Mouse (Mus musculus): ENCODE results near the gene M6pr.

The M6pr gene

DNA sequence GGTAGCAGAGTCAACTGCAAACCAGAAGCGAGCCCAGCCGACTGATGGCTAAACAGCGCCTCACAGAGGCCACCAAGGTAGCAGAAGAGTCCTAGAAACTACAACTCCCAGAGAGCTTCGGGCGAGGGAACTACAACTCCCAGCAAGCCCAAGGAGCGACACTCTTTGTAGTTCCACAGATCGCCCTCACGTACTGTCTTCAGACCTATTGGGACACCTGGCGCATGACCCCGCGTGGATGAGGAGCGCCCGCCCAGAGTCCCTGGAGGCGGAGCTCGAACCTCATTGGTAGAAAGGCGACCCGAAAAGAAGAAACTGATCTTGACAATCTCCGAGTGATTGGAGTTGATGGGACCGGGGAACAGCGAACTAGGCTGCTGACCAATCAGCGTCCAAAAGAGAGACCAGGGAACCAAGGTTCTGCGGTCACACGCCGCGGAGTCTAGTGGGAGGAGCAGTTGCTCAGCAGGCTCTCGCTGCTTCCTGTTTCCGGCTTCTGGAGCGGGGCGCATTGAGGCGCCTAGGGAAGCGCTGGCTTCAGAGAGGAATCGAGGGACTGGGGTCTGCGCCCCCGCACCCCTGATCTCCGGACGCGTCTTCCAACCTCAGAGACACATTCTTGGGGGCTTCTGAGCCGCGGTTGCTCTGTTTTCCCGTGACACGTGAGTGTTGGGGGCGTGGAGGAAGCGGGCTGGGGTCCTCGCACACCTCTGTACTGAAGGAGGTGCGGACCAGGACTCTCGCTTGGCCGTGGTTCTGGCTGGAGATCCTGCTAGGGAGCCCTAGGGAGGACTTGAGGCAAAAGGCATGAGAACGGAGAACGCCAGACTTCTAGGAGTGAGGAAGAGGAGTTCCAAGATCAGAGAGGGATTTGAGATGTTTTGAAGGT, at the start of gene M6pr:
TSS of gene M6pr (plus strand) at position 216 of the 889 bp plus-strand sequence.
- DNase-seq (ENCODE audit: low spot score): peak; percentile 90

DNA sequence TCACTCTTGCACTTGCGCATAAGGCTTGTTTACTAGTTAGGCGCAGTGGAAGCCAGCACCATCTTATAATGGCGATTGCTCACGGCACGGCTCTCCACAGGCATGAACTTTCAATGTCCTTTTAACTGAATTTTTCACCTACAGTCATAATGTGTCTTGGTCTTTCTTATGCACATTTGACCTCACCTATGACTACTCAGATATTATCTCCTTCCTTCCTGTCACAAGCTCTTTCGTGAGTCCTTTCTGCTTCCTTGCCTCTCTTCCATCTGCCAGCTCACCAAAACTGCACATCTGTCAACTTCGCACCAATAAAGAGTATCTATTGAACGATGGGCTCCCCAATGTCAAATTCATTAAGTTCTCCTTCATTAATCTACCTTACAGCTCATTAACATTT, 46.0 kb upstream of the M6pr start:
- DNase-seq (ENCODE audit: low spot score): no peak

DNA sequence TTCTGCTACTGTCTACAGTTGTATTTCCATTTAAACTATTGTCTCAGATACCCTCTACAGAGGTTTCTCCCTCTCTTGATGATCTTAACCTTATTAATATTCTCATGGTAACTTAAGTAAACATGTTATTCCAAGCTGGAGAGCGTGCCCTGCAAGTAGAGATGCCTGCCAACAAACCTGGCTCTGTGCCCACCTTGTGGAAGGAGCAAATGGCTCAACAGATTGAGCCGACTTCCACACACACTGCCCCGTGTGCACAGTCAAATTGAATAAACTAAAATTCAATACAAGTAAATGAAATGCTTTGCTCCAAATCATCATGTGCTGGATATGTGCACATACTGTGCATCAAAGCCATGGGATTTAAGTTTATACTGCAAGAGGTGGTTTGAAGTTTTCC, 40.0 kb upstream of the M6pr start:
- DNase-seq (ENCODE audit: low spot score): peak; percentile 52

- DNase-seq (ENCODE audit: low spot score): no peak
Observed at GRCm38 (mm10) chr6:122269170-122269569, 39.4 kb upstream of the M6pr start.

DNA sequence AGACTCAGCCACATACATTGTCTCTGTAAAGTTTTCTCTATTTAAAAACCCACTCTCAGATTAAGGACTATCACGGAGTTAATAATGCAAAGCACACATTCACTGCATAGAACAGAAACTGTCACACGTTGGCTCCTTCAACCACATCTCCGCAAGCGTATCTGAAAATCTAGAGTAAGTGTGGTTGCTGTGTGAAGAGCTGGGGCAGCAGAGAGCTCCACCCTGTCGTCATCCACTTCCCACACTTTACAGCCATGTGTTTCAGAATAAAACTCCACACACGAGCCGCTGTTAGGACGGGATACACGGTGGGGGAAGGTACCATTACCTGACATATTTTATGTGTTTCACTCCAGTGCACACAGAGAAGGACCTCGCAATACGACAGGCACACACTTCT, 38.4 kb upstream of the M6pr start:
- no peak for DNase-seq (ENCODE audit: low spot score)

GRCm38 (mm10) chr6:122274546-122274945, 34.0 kb upstream of the M6pr start:
- no peak for DNase-seq (ENCODE audit: low spot score)

- no peak for DNase-seq (ENCODE audit: low spot score)
Observed at GRCm38 (mm10) chr6:122276565-122276964, 32.0 kb upstream of the M6pr start.

DNA sequence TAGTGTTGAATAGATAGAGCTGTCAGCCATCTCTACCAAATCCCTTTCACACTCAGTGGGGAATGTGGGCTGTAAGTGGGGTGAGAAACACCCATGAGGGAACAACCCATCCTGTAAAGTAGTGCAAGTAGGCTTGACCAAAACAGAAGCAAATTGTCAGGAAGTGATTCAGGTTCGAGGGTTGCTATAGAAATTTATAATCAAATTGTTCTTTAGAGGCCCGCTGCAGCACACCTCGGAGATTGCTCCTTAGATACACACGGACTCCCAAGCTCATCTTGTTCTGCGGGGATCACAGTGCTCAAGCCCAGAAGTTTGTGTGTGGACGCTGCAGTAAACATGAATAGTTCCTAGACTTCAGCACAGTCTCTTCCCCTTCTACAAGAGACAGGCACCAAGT, 25.7 kb upstream of the M6pr start, which contains the start of gene Klrg1:
TSS of gene Klrg1 (minus strand) at position 101 of the 400 bp plus-strand sequence.
- no peak for DNase-seq (ENCODE audit: low spot score)

DNA sequence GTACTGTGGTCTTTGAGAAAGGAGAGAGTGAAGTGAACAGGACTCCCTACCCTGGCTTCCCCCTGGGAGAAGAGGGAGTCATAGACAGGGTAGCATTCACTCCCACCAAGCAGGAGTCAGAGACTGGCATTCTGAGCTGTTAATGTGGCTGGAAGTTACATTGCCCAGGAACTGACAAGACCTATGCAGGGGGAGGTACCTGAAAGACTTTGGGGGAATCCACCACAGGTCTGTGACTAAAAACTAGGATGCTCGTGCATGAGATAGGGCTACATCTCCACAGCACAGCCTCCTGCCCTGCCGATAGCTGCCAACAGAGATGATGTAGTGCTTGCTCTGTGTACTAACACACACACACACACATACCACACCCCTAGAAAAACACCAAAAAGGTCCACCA, 25.1 kb upstream of the M6pr start:
- no peak for DNase-seq (ENCODE audit: low spot score)

DNA sequence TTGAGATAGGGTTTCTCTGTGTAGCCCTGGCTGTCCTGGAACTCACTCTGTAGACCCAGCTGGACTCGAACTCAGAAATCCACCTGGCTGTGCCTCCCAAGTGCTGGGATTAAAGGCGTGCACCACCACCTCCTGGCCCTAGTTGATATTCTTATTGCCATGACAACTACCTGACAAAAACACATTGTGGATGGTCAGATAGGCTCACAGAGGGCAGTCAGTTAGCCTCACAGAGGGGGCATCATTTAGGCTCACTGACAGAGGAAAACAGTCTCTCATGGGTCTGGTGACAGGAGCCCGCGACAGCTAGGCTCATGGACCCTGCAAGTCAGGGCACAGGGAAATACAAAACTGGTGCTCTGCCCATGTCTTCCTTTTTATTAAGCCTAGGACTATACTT, 24.2 kb upstream of the M6pr start:
- DNase-seq (ENCODE audit: low spot score): no peak

DNA sequence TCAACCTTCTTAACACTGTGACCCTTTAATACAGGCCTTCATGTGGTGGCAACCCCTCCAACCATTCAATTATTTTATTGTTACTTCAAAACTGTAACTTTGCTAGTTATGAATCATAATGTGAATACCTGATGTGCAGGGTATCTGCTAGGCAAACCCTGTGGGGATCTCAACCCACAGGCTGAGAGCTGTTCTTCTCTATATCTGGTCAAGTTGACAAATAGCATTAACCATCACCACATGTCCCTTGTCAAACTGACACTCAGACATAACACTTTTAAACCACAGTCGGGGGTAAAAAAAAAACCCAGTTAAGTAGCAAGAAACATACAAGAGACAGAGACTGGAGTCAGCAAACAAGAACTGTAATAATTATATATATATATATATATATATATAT, 23.7 kb upstream of the M6pr start:
- no peak for DNase-seq (ENCODE audit: low spot score)

DNA sequence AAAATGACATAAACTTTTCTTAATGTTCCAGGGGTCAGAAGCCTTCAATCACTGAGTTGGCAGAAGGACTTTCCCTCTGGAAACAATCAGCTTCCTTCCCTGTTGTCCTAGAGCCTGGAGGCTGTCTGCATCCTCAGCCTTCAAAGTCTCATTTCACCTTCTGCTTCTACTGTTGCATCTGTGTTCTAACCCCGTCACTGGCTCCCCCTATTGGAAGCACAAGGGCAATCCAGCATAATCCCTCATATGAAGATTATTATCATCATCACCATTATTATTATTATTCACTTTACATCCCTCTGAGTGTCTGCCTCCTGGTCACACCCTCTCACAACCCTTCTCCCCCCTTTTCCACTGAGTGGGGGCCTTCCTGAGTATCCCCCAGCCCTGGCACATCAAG, 20.3 kb upstream of the M6pr start:
- no peak for DNase-seq (ENCODE audit: low spot score)

DNA sequence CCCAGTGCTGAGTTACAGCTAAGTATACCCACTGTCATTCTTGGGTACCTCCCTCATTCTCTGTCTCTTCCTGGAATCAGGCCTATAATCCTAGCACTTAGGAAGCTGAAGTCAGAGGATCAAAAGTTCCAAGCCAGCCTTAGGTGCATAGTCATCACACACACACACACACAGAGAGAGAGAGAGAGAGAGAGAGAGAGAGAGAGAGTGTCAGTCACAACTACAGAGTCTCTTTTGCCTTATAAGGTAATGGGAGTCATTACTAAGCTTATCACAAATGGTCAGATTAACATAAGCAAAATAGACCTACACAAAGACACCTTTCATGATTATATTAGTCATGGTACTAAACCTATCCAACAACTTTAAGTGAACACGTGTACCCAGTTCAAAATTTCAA, 19.2 kb upstream of the M6pr start:
- DNase-seq (ENCODE audit: low spot score): no peak

GRCm38 (mm10) chr6:122290253-122290652, 18.3 kb upstream of the M6pr start:
- DNase-seq (ENCODE audit: low spot score): no peak

- DNase-seq (ENCODE audit: low spot score): no peak
Observed at GRCm38 (mm10) chr6:122291264-122291663, 17.3 kb upstream of the M6pr start.

- no peak for DNase-seq (ENCODE audit: low spot score)
Observed at GRCm38 (mm10) chr6:122291735-122292134, 16.8 kb upstream of the M6pr start.

DNA sequence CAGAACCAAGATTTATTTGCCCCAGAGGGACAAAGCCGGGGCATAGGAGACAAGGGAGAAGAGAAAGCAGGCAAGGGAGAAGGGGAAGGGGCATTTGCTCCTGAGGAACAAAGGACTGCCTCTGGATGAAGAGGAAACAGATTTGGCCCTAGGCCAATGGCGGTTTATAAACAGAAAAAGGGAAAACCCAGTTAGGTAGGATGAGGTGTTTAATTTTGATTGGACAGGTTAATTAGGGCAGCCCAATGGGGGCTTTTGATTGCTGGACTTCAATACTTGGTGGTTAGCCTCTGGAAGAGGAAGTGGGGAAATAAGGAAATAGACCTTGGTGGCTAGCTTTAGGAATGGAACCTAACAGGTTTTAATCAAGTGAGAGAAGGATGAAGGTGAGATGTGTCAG, 16.3 kb upstream of the M6pr start:
- DNase-seq (ENCODE audit: low spot score): no peak

- DNase-seq (ENCODE audit: low spot score): no peak
Observed at GRCm38 (mm10) chr6:122293121-122293520, 15.4 kb upstream of the M6pr start.

DNA sequence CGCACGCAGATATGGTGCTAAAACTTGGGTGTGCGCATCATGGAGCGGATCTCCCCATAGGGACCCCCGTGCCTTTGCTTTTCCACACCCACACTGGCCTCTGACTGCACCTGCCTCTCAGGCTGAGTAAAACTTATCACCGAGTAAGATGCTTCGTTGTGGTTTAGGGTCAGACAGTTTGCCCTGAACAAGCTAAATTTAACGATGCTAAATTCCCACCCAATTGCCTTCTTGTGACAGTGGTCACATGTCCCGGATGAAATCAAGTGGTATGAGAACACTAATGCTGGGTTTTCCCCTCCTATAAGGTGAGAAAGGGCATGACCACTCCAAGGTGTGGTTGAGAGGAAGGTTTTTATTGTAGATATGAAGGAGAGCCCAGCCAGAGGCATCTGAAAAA, 14.7 kb upstream of the M6pr start:
- no peak for DNase-seq (ENCODE audit: low spot score)

DNA sequence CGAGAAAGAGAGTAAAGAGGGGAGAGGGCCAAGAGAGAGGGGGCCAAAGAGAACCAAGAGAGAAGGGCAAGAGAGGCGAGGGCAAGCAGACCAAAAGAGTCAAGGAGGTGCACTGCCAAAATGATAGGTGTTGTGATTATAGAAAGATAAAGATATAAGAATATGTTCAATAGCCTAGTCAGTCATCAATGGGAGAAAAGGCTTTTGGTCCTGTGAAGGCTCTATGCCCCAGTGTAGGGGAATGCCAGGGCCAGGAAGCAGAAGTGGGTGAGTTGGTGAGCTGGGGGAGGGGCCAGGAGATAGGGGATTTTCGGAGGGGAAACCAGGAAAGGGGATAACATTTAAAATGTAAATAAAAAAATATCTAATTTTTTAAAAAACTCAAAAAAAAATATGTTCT, 14.2 kb upstream of the M6pr start:
- DNase-seq (ENCODE audit: low spot score): no peak

DNA sequence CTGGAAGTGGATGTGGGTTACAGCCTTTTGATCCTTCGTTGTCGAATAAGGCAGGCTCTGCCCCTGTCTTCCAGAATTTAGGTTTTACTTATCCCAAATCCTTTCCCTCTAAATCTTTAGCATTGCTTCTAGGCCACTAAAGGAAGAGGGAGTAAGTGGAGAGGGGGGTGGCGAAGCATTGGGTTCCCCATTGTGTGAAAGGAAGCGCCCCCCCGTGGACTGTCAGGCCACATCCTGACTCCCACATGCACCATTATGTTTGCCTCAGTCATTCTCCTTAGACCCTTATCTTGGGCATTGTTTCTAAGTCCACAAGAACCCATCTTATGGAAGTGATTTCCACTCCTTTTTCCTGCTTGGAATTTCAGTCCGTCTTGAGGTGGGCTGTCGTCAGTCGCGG, 13.3 kb upstream of the M6pr start:
- DNase-seq (ENCODE audit: low spot score): no peak

- no peak for DNase-seq (ENCODE audit: low spot score)
Observed at GRCm38 (mm10) chr6:122296918-122297278, 11.6 kb upstream of the M6pr start.

DNA sequence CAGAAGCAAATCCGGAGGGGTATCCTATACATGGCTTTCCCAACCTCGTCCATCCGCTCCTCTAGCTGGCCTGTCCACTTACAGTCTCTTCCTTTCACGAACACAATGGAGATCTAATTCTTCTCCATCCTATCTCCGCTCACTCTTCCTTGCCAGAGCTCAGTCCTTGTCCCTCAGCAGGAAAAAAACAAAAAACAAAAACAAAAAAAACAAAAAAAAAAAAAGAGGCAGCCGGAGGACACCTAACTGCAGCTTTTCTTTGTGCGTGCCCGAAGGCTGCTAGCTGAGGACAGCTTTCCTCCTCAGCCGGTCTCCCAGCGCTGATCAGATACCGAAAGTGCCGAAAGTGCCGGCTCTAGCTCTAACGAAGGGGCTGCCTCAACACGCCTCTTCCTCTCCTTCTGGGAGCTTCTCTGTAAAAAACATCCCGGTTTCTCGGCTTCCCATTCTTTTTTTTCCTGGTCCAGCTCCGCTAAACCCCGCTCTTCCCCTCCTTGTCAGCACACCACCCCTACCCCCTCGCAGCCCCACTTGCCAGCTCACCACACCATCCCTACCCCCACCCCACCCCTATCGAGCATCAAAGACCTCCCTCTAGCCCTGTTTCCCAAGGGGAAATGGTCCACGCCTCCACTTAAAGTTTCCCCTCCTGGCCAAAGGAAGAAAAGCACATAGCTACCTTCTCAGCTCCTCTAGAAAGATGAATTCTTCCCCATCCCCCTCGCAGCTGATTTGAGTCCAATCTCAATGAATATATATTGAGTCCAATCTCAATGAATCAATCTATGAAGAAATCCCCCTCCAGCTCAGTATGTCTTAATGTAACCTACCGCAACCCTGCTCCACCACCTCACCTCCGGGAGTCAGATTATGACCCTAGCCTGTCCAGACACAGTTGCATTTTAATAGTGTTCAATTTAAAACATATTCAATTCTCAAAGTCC, 11.0 kb upstream of the M6pr start:
- DNase-seq (ENCODE audit: low spot score): peak; percentile 22

Measured in ovary, postnatal 36 days (tissue).